Mouse (Mus musculus): Measurements from ENCODE around the gene Slc22a14. TPM values are rescaled to one million over a fixed set of nuclear protein-coding genes. Genes with fewer than 3 reads are reported as not detected.
"Not testable (repeated sequence)": the region's sequence is repeated elsewhere in the genome, so short reads cannot be mapped to it uniquely, and the experiment has no call there.

The Slc22a14 gene
- polyA plus RNA-seq (2012; rRNA removed): not detected in 2 replicates

GRCm38 (mm10) chr9:119365284-119365683, at the start of gene Slc22a14:
Gene Slc22a14, minus strand, starts transcription at chr9:119365553.
- no peak for DNase-seq (ENCODE audit: extremely low spot score in 1 of 2, low spot score in 1 of 2)

GRCm38 (mm10) chr9:119409864-119410263, 44.5 kb upstream of the Slc22a14 start:
- DNase-seq (ENCODE audit: extremely low spot score in 1 of 2, low spot score in 1 of 2): no peak

GRCm38 (mm10) chr9:119408898-119409664, 43.7 kb upstream of the Slc22a14 start:
- peak in 1 of 2 experiments; percentile 30 for DNase-seq (ENCODE audit: extremely low spot score in 1 of 2, low spot score in 1 of 2)

- DNase-seq (ENCODE audit: extremely low spot score in 1 of 2, low spot score in 1 of 2): no peak
Measured at GRCm38 (mm10) chr9:119407884-119408283, 42.5 kb upstream of the Slc22a14 start.

- no peak for DNase-seq (ENCODE audit: extremely low spot score in 1 of 2, low spot score in 1 of 2)
Measured at GRCm38 (mm10) chr9:119404090-119404489, 38.7 kb upstream of the Slc22a14 start.

- peak in 1 of 2 experiments; percentile 33 for DNase-seq (ENCODE audit: extremely low spot score in 1 of 2, low spot score in 1 of 2)
Measured at GRCm38 (mm10) chr9:119403236-119403641, 37.9 kb upstream of the Slc22a14 start.

- DNase-seq (ENCODE audit: extremely low spot score in 1 of 2, low spot score in 1 of 2): peak in 1 of 2 experiments; percentile 37
Measured at GRCm38 (mm10) chr9:119402253-119403235, 37.2 kb upstream of the Slc22a14 start.

- DNase-seq (ENCODE audit: extremely low spot score in 1 of 2, low spot score in 1 of 2): peak; percentile 85 to 91
Measured at GRCm38 (mm10) chr9:119401801-119402214, 36.5 kb upstream of the Slc22a14 start, which contains the start of gene Acvr2b. Gene Acvr2b, plus strand, starts transcription at chr9:119402118.

- DNase-seq (ENCODE audit: extremely low spot score in 1 of 2, low spot score in 1 of 2): peak; percentile 53 to 60
Measured at GRCm38 (mm10) chr9:119401351-119401750, 36.0 kb upstream of the Slc22a14 start.

GRCm38 (mm10) chr9:119394808-119395207, 29.5 kb upstream of the Slc22a14 start:
- DNase-seq (ENCODE audit: extremely low spot score in 1 of 2, low spot score in 1 of 2): no peak

- no peak for DNase-seq (ENCODE audit: extremely low spot score in 1 of 2, low spot score in 1 of 2)
Measured at GRCm38 (mm10) chr9:119390214-119390613, 24.9 kb upstream of the Slc22a14 start.

- no peak for DNase-seq (ENCODE audit: extremely low spot score in 1 of 2, low spot score in 1 of 2)
Measured at GRCm38 (mm10) chr9:119388956-119389355, 23.6 kb upstream of the Slc22a14 start.

- peak in 1 of 2 experiments; percentile 14 for DNase-seq (ENCODE audit: extremely low spot score in 1 of 2, low spot score in 1 of 2)
Measured at GRCm38 (mm10) chr9:119382603-119383002, 17.2 kb upstream of the Slc22a14 start.

GRCm38 (mm10) chr9:119378231-119378630, 12.9 kb upstream of the Slc22a14 start:
- no peak for DNase-seq (ENCODE audit: extremely low spot score in 1 of 2, low spot score in 1 of 2)

- DNase-seq (ENCODE audit: extremely low spot score in 1 of 2, low spot score in 1 of 2): no peak
Measured at GRCm38 (mm10) chr9:119375556-119375955, 10.2 kb upstream of the Slc22a14 start.

GRCm38 (mm10) chr9:119375008-119375407, 9.7 kb upstream of the Slc22a14 start:
- no peak for DNase-seq (ENCODE audit: extremely low spot score in 1 of 2, low spot score in 1 of 2)

GRCm38 (mm10) chr9:119371251-119371650, 5.9 kb upstream of the Slc22a14 start:
- DNase-seq (ENCODE audit: extremely low spot score in 1 of 2, low spot score in 1 of 2): no peak

- not testable (repeated sequence) for DNase-seq (ENCODE audit: extremely low spot score in 1 of 2, low spot score in 1 of 2)
Measured at GRCm38 (mm10) chr9:119370770-119371169, 5.4 kb upstream of the Slc22a14 start.

- DNase-seq (ENCODE audit: extremely low spot score in 1 of 2, low spot score in 1 of 2): no peak
Measured at GRCm38 (mm10) chr9:119368367-119368766, 3.0 kb upstream of the Slc22a14 start.

GRCm38 (mm10) chr9:119363229-119363628, 2.1 kb downstream of the Slc22a14 start:
- no peak for DNase-seq (ENCODE audit: extremely low spot score in 1 of 2, low spot score in 1 of 2)

GRCm38 (mm10) chr9:119361416-119361815, 3.9 kb downstream of the Slc22a14 start:
- no peak for DNase-seq (ENCODE audit: extremely low spot score in 1 of 2, low spot score in 1 of 2)
